Mouse (Mus musculus) MEL (cell line): Measurements from ENCODE around the gene Cmbl. TPM values are rescaled to one million over a fixed set of nuclear protein-coding genes. Genes with fewer than 3 reads are reported as not detected.

Experiments
- DNase-seq: peaks from one replicate; pipeline ENCODE4 v3.0.0; 2011; ENCODE audit warnings: low read depth, low spot score
- H3K27ac ChIP-seq: 2 replicates; pipeline ENCODE4 v1.5.1; 2012; ENCODE audit warnings: low read depth, mild to moderate bottlenecking, control low read depth, low read length, moderate library complexity; ENCODE audit not compliant: control insufficient read depth
- H3K27me3 ChIP-seq, 2 experiments: fragments of 150-350 bp in 1 of 2; sonication (generic) in 1 of 2; 2 replicates each; pipeline ENCODE4 v1.6.1; 2012; ENCODE audit warnings: low read length in 2 of 2, mild to moderate bottlenecking in 2 of 2, improper control_type of control experiment in 1 of 2, moderate library complexity in 1 of 2; ENCODE audit not compliant: insufficient read depth in 2 of 2, control insufficient read depth in 1 of 2
- H3K36me3 ChIP-seq, 2 experiments: 2 replicates each; pipeline ENCODE4 v1.6.1; 2012 to 2014; ENCODE audit warnings: low read length in 2 of 2, improper control_type of control experiment in 1 of 2, inconsistent platforms in 1 of 2, mild to moderate bottlenecking in 1 of 2; ENCODE audit not compliant: insufficient read depth in 2 of 2, control insufficient read depth in 1 of 2
- H3K4me1 ChIP-seq, 2 experiments: fragments of 150-350 bp in 1 of 2; sonication (generic) in 1 of 2; 2 replicates each; pipeline ENCODE4 v1.6.1; 2012; ENCODE audit warnings: low read length in 2 of 2, improper control_type of control experiment in 1 of 2, mild to moderate bottlenecking in 1 of 2; ENCODE audit not compliant: insufficient read depth in 2 of 2, control insufficient read depth in 1 of 2
- H3K4me3 ChIP-seq, 2 experiments: fragments of 150-350 bp in 1 of 2; sonication (generic) in 1 of 2; 2 replicates each; pipeline ENCODE4 v1.5.1; 2012; ENCODE audit warnings: low read depth in 2 of 2, low read length in 2 of 2, mild to moderate bottlenecking in 2 of 2, moderate library complexity in 2 of 2, control low read depth in 1 of 2, improper control_type of control experiment in 1 of 2; ENCODE audit not compliant: control insufficient read depth in 1 of 2, insufficient read depth in 1 of 2
- H3K79me2 ChIP-seq: 2 replicates; pipeline ENCODE4 v1.6.1; 2012; ENCODE audit warnings: mild to moderate bottlenecking, low read length, moderate library complexity; ENCODE audit not compliant: control insufficient read depth, poor library complexity, insufficient read depth
- H3K9ac ChIP-seq: 2 replicates; pipeline ENCODE4 v1.6.1; 2012; ENCODE audit warnings: low read depth, mild to moderate bottlenecking, control low read depth, low read length, moderate library complexity; ENCODE audit not compliant: control insufficient read depth, poor library complexity, severe bottlenecking
- H3K9me3 ChIP-seq: fragments of 150-350 bp; sonication (generic); replicated peaks from 2 replicates; pipeline ENCODE4 v1.6.1; 2012; ENCODE audit warnings: mild to moderate bottlenecking, low read length, improper control_type of control experiment, moderate library complexity; ENCODE audit not compliant: insufficient read depth
- BHLHE40 ChIP-seq: IDR thresholded peaks from 2 replicates; pipeline ENCODE4 v1.6.1; 2012; ENCODE audit warnings: low read depth, mild to moderate bottlenecking, inconsistent platforms, low read length, improper control_type of control experiment, borderline replicate concordance
- CHD1 ChIP-seq: IDR thresholded peaks from 2 replicates; pipeline ENCODE4 v1.6.1; 2012; ENCODE audit warnings: low read depth, mild to moderate bottlenecking, inconsistent platforms, low read length, improper control_type of control experiment
- CHD2 ChIP-seq: IDR thresholded peaks from 2 replicates; pipeline ENCODE4 v1.6.1; 2011; ENCODE audit warnings: low read length, improper control_type of control experiment
- ELF1 ChIP-seq: IDR thresholded peaks from 2 replicates; pipeline ENCODE4 v1.6.1; 2014; ENCODE audit warnings: low read depth, mild to moderate bottlenecking, inconsistent platforms, low read length, improper control_type of control experiment, moderate library complexity
- EP300 ChIP-seq, 2 experiments: IDR thresholded peaks; 2 replicates each; pipeline ENCODE4 v1.6.1; 2011; ENCODE audit warnings: improper control_type of control experiment in 2 of 2, low read length in 2 of 2, low read depth in 1 of 2, mild to moderate bottlenecking in 1 of 2
- ETS1 ChIP-seq: IDR thresholded peaks from 2 replicates; pipeline ENCODE4 v1.6.1; 2012; ENCODE audit warnings: low read depth, mild to moderate bottlenecking, inconsistent platforms, low read length, improper control_type of control experiment, moderate library complexity
- GATA1 ChIP-seq: IDR thresholded peaks from 2 replicates; pipeline ENCODE4 v1.6.1; 2011; ENCODE audit warnings: low read depth, low read length, improper control_type of control experiment
- HCFC1 ChIP-seq: IDR thresholded peaks from 2 replicates; pipeline ENCODE4 v1.6.1; 2012; ENCODE audit warnings: low read depth, mild to moderate bottlenecking, inconsistent platforms, low read length, improper control_type of control experiment, moderate library complexity
- KAT2A ChIP-seq: conservative IDR thresholded peaks from 2 replicates; pipeline ENCODE4 v1.6.1; 2012; ENCODE audit warnings: low read depth, low read length, improper control_type of control experiment, inconsistent platforms
- MAX ChIP-seq: IDR thresholded peaks from 2 replicates; pipeline ENCODE4 v1.6.1; 2011; ENCODE audit warnings: low read length, improper control_type of control experiment
- MAZ ChIP-seq: IDR thresholded peaks from 2 replicates; pipeline ENCODE4 v1.6.1; 2012; ENCODE audit warnings: low read depth, mild to moderate bottlenecking, inconsistent platforms, low read length, improper control_type of control experiment
- MXI1 ChIP-seq: IDR thresholded peaks from 2 replicates; pipeline ENCODE4 v1.6.1; 2011; ENCODE audit warnings: mild to moderate bottlenecking, low read depth, low read length, improper control_type of control experiment
- MYB ChIP-seq: IDR thresholded peaks from 2 replicates; pipeline ENCODE4 v1.6.1; 2011; ENCODE audit warnings: mild to moderate bottlenecking, low read depth, low read length, improper control_type of control experiment
- MYC ChIP-seq: IDR thresholded peaks from 2 replicates; pipeline ENCODE4 v1.6.1; 2011; ENCODE audit warnings: low read depth, mild to moderate bottlenecking, low read length, improper control_type of control experiment, moderate library complexity
- NELFE ChIP-seq: IDR thresholded peaks from 2 replicates; pipeline ENCODE4 v1.6.1; 2011; ENCODE audit warnings: low read depth, low read length, improper control_type of control experiment
- POLR2A ChIP-seq, 2 experiments: IDR thresholded peaks; 2 replicates each; pipeline ENCODE4 v1.6.1; 2011 to 2012; ENCODE audit warnings: low read length in 2 of 2, mild to moderate bottlenecking in 2 of 2, control low read depth in 1 of 2, improper control_type of control experiment in 1 of 2, low read depth in 1 of 2, moderate library complexity in 1 of 2; ENCODE audit not compliant: control insufficient read depth in 1 of 2, insufficient read depth in 1 of 2, poor library complexity in 1 of 2
- POLR2AphosphoS2 ChIP-seq: IDR thresholded peaks from 2 replicates; pipeline ENCODE4 v1.6.1; 2011; ENCODE audit warnings: low read length, improper control_type of control experiment
- POLR2AphosphoS5 ChIP-seq: IDR thresholded peaks from 2 replicates; pipeline ENCODE4 v1.6.1; 2012; ENCODE audit warnings: low read depth, borderline replicate concordance, mild to moderate bottlenecking, inconsistent platforms, low read length, moderate library complexity, mixed read lengths
- RCOR1 ChIP-seq: IDR thresholded peaks from 2 replicates; pipeline ENCODE4 v1.6.1; 2012; ENCODE audit warnings: low read depth, mild to moderate bottlenecking, inconsistent platforms, low read length, improper control_type of control experiment
- SIN3A ChIP-seq: IDR thresholded peaks from 2 replicates; pipeline ENCODE4 v1.6.1; 2012; ENCODE audit warnings: low read length, improper control_type of control experiment, inconsistent platforms
- TAL1 ChIP-seq: IDR thresholded peaks from 2 replicates; pipeline ENCODE4 v1.6.1; 2012; ENCODE audit warnings: mild to moderate bottlenecking, inconsistent platforms, low read length, moderate library complexity, mixed read lengths
- TBP ChIP-seq: IDR thresholded peaks from 2 replicates; pipeline ENCODE4 v1.8.0; 2011; ENCODE audit warnings: low read depth, low read length, improper control_type of control experiment
- TCF12 ChIP-seq: IDR thresholded peaks from 2 replicates; pipeline ENCODE4 v1.6.1; 2014; ENCODE audit warnings: low read depth, mild to moderate bottlenecking, inconsistent platforms, low read length, improper control_type of control experiment, moderate library complexity
- UBTF ChIP-seq: IDR thresholded peaks from 2 replicates; pipeline ENCODE4 v1.6.1; 2012; ENCODE audit warnings: low read depth, mild to moderate bottlenecking, inconsistent platforms, low read length, improper control_type of control experiment, moderate library complexity, borderline replicate concordance; ENCODE audit not compliant: insufficient read depth
- USF1 ChIP-seq: IDR thresholded peaks from 2 replicates; pipeline ENCODE4 v1.6.1; 2014; ENCODE audit warnings: low read depth, mild to moderate bottlenecking, inconsistent platforms, low read length, improper control_type of control experiment, moderate library complexity
- USF2 ChIP-seq, 2 experiments: IDR thresholded peaks; 2 replicates each; pipeline ENCODE4 v1.6.1; 2011 to 2012; ENCODE audit warnings: improper control_type of control experiment in 2 of 2, low read length in 2 of 2, borderline replicate concordance in 1 of 2, inconsistent platforms in 1 of 2, low read depth in 1 of 2, mild to moderate bottlenecking in 1 of 2; ENCODE audit not compliant: insufficient read depth in 1 of 2
- ZC3H11A ChIP-seq: IDR thresholded peaks from 2 replicates; pipeline ENCODE4 v1.6.1; 2012; ENCODE audit warnings: low read depth, mild to moderate bottlenecking, inconsistent platforms, low read length, improper control_type of control experiment
- ZMIZ1 ChIP-seq: IDR thresholded peaks from 2 replicates; pipeline ENCODE4 v1.6.1; 2012; ENCODE audit warnings: low read depth, mild to moderate bottlenecking, inconsistent platforms, low read length, improper control_type of control experiment, moderate library complexity
- ZNF384 ChIP-seq: IDR thresholded peaks from 2 replicates; pipeline ENCODE4 v1.6.1; 2012; ENCODE audit warnings: low read depth, mild to moderate bottlenecking, inconsistent platforms, low read length, improper control_type of control experiment
- polyA plus RNA-seq, 2 experiments: library from polyadenylated mRNA; stranded (reverse) in 1 of 2; unstranded in 1 of 2; fragments of >175 nt in 1 of 2; fragments of >200 nt in 1 of 2; gene quantifications; 2 replicates each; pipeline versions ENCODE4 v1.2.1 to v1.2.4; 2012; ENCODE audit warnings: low replicate concordance in 2 of 2, low read depth in 1 of 2; ENCODE audit not compliant: insufficient read length in 2 of 2, insufficient read depth in 1 of 2, missing spikeins in 1 of 2
- total RNA-seq: library from RNA; depleted of rRNA; stranded (reverse); fragments of 300-350 nt; gene quantifications from 2 replicates; pipeline ENCODE4 v1.2.3, GENCODE M21; 2012

Cmbl gene
- total and polyA plus RNA-seq, 3 experiments, result 0.22 to 0.31 TPM; not detected in 1

DNA sequence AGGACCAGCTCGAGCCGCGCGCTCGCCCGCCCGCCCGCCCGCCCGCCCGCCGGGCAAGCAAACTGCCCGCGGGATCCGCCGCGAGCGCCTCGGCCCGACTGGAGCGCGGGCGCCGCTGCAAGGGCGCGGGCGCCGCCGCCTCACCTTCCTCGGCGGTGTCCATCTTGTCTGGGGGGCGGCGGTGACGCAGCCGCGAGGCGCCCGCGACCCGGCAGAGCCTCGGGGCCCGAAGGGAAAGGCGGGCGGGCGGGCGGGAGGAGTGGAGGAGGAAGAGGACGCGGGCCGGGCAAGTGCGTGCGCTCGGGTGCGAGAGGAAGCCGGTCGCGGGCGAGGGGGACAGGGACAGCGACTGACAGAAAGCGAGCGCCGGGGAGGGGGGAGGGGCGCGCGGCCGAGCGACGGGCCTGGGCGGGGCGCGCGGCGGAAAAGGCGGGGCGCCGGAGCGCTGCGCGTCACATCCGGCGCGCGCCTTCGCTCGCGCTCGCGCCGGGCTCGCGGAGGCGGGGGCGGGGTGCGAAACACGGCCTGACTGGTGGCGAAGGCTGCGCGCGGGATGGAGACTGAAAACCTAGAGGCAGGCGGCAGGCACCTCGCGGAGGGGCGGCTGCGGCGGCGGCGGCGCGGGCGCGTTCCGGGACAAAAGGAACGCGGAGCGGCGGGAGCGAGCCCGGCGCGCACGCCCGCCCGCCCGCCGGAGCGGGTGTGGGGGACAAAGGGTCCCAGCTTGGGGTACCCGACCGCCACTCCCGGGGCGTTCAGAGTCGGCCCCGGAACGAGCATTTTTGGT, 34.3 kb upstream of the Cmbl start, which contains the start of gene March6 (continued):
- no peak for TF ChIP-seq USF2 (IDR thresholded peaks at IDR 0.05; ENCODE audit: borderline replicate concordance in 1 of 2, insufficient read depth in 1 of 2, low read depth in 1 of 2, low read length in 2 of 2)
- no peak for TF ChIP-seq TAL1

DNA sequence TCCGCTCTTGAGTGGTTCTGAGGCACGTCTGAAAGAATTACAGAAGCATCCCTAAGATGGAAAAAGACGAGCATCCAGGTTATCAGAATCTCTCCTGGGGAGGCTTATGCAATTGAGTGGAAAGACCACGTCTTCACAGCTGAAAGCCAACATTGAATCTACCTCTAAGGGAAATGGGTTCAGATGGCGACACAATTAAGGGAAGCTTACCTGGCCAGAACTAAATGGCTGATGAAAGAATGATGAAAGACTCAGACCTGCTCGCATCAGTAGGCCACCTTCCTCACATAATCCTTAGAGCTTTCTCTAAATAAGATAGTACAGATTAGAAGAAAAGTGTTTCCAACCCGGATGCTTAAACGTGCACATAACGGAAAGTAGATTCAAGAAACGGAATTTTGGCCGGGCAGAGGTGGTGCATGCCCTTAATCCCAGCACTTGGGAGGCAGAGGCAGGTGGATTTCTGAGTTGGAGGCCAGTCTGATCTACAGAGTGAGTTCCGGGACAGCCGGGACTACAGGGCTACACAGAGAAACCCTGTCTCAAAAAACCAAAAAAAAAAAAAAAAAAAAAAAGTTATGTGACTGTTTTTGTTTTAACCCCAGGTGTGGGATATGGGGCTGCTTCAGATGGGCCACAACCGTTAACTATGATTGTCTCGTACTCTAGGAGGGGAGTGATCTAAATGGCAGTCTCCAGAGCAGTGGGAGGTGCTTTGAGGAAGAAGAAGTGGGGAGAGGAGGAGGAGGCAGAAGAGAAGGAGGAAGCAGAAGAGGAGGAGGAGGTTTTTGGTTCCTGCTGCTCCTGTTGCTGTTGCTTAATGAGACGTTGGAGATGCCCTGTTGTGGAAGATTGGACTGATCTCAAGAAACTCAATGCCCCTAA, 33.5 kb upstream of the Cmbl start:
- DNase-seq, result peak; percentile 94
- peak; percentile 65 for TF ChIP-seq SIN3A
- peak; percentile 76 for TF ChIP-seq TCF12
- peak; percentile 33; the same call in 1 of the 2 replicates for TF ChIP-seq KAT2A
- peak; percentile 55; the same call in 1 of the 2 replicates for TF ChIP-seq MXI1
- no peak for TF ChIP-seq USF1
- peak; percentile 48; the same call in 1 of the 2 replicates for TF ChIP-seq MYB
- no peak for TF ChIP-seq ZC3H11A
- peak; percentile 59 for TF ChIP-seq HCFC1
- 0 out of 2 replicates have a peak, but pooled peaks have one; percentile 13 for TF ChIP-seq GATA1
- TF ChIP-seq MAZ, result peak; percentile 52; the same call in 1 of the 2 replicates
- TF ChIP-seq ZMIZ1, result peak; percentile 94
- TF ChIP-seq POLR2A (IDR thresholded peaks at IDR 0.05; ENCODE audit: control insufficient read depth in 1 of 2, insufficient read depth in 1 of 2, low read depth in 1 of 2, low read length in 2 of 2, poor library complexity in 1 of 2), result peak; percentile 7 to 93; a peak in 2 of 4 replicates
- peak; percentile 37 for TF ChIP-seq ETS1
- TF ChIP-seq TBP, result peak; percentile 94
- peak; percentile 18; the same call in 1 of the 2 replicates for TF ChIP-seq MYC
- TF ChIP-seq NELFE, result peak; percentile 88
- TF ChIP-seq EP300 (IDR thresholded peaks at IDR 0.05; ENCODE audit: low read depth in 1 of 2, low read length in 2 of 2), result peak in 1 of 2 experiments; percentile 52; a peak in 2 of 4 replicates
- no peak for TF ChIP-seq CHD2
- no peak for TF ChIP-seq USF2 (IDR thresholded peaks at IDR 0.05; ENCODE audit: borderline replicate concordance in 1 of 2, insufficient read depth in 1 of 2, low read depth in 1 of 2, low read length in 2 of 2)
- TF ChIP-seq CHD1, result peak; percentile 94
- peak; percentile 86; the same call in 1 of the 2 replicates for TF ChIP-seq POLR2AphosphoS5
- TF ChIP-seq POLR2AphosphoS2, result peak; percentile 93
- no peak for TF ChIP-seq UBTF
- TF ChIP-seq BHLHE40, result 0 out of 2 replicates have a peak, but pooled peaks have one; percentile 4
- peak; percentile 71 for TF ChIP-seq ELF1
- TF ChIP-seq MAX, result peak; percentile 28; the same call in 1 of the 2 replicates
- TF ChIP-seq RCOR1, result no peak; the same call in 1 of the 2 replicates
- TF ChIP-seq ZNF384, result peak; percentile 69
- Histone ChIP-seq H3K4me1 (peaks cover 44 to 45% of the 10 kb centered on the region in 2 experiments), H3K79me2 (peaks cover 46% of the 10 kb centered on the region), H3K27ac (peak overlapping the region; percentile 91), H3K9ac (peak overlapping the region; percentile 97), H3K27me3 (no peaks in the 10 kb centered on the region), H3K36me3 (peaks cover 2 to 59% of the 10 kb centered on the region in 2 experiments; a peak in 3 of 4 replicates), H3K4me3 (peak overlapping the region; percentile 93 to 97), H3K9me3 (no peaks in the 10 kb centered on the region)
